Mouse (Mus musculus) liver, adult 2 months (tissue): ENCODE measurements around the gene P4hb. TPM values are rescaled to one million over a fixed set of nuclear protein-coding genes. Genes with fewer than 3 reads are reported as not detected.
A peak's percentile ranks its signal among the peaks of the same experiment; 100 is the strongest.

Experiments used
- DNase-seq: peaks from one replicate; pipeline ENCODE4 v3.0.0-alpha.2; 2011; ENCODE audit warnings: low read depth, low spot score; ENCODE audit errors: extremely low read depth
- H3K27ac ChIP-seq: fragments of 200-500 bp; replicated peaks from 2 replicates; pipeline ENCODE4 v1.5.1; 2012; ENCODE audit warnings: low read depth, mild to moderate bottlenecking, control low read depth, inconsistent platforms, low read length; ENCODE audit not compliant: insufficient read depth
- H3K27me3 ChIP-seq: fragments of 200-500 bp; 2 replicates; pipeline ENCODE4 v1.6.1; 2012; ENCODE audit warnings: mild to moderate bottlenecking, moderate library complexity, low read length, inconsistent platforms; ENCODE audit not compliant: control insufficient read depth, insufficient read depth
- H3K36me3 ChIP-seq: fragments of 200-500 bp; 2 replicates; pipeline ENCODE4 v1.6.1; 2012; ENCODE audit warnings: low read length, inconsistent platforms; ENCODE audit not compliant: control insufficient read depth, insufficient read depth
- H3K4me1 ChIP-seq: fragments of 200-500 bp; 2 replicates; pipeline ENCODE4 v1.6.1; 2011; ENCODE audit warnings: low read length; ENCODE audit not compliant: control insufficient read depth, insufficient read depth
- H3K4me3 ChIP-seq: fragments of 200-500 bp; 2 replicates; pipeline ENCODE4 v1.5.1; 2011; ENCODE audit warnings: low read depth, mild to moderate bottlenecking, control low read depth, low read length, moderate library complexity; ENCODE audit not compliant: insufficient read depth
- H3K79me2 ChIP-seq: fragments of 200-500 bp; 2 replicates; pipeline ENCODE4 v1.6.1; 2012; ENCODE audit warnings: inconsistent platforms, mild to moderate bottlenecking, low read length, moderate library complexity; ENCODE audit not compliant: control insufficient read depth, insufficient read depth
- H3K9ac ChIP-seq: fragments of 200-500 bp; 2 replicates; pipeline ENCODE4 v1.6.1; 2012; ENCODE audit warnings: low read depth, mild to moderate bottlenecking, control low read depth, inconsistent platforms, low read length
- CTCF ChIP-seq: fragments of 200-500 bp; IDR thresholded peaks from 2 replicates; pipeline ENCODE4 v1.5.1; 2011; ENCODE audit warnings: low read depth, low read length, control low read depth
- POLR2A ChIP-seq: fragments of 200-500 bp; IDR thresholded peaks from 2 replicates; pipeline ENCODE4 v1.6.1; 2011; ENCODE audit warnings: low read length, control low read depth; ENCODE audit not compliant: insufficient read depth; ENCODE audit errors: extremely low read depth
- WGBS: fragments of 180-500 bp; shearing (Covaris S2); methylation state at CpG from one replicate; pipeline ENCODE4 v1.1.7; 2018; 5-methylcytosine and 5-hydroxymethylcytosine counted together
- polyA plus RNA-seq: library from polyadenylated mRNA; depleted of rRNA; stranded (reverse); fragments of >200 nt; gene quantifications from 2 replicates; pipeline ENCODE4 v1.2.3, GENCODE M21; 2012
- total RNA-seq: library from RNA; depleted of rRNA; stranded (reverse); fragments of >200 nt; gene quantifications from 2 replicates; pipeline ENCODE4 v1.2.3, GENCODE M21; 2014

P4hb gene
- total and polyA plus RNA-seq, 2 experiments, result 683 to 951 TPM

DNA sequence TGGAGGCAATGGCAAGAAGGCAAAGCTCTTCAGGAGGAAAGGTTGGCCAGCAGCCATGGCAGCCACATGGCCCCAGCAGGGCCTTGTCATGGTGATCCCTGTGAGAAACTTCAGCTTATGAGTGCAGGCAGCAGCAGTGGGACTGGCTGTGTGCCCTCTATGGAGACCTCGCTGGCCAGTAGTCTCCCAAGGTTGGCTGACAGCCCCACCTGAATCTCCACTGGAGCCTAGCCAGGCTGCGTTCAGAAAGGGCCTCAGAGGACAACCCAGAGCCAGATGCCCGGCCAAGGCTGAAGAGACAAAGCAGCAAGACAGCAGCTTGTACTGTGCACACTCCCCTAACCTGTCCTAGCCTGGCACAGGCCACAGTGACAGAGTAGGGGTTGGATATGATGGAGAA is 34.6 kb downstream of the P4hb start:
- Histone ChIP-seq H3K4me3 (no peak overlapping the region), H3K79me2 (peaks cover 7% of the 10 kb centered on the region; the same call in 1 of the 2 replicates), H3K36me3 (peaks cover 2% of the 10 kb centered on the region; the same call in 1 of the 2 replicates), H3K9ac (peak overlapping the region; percentile 10), H3K27ac (peak overlapping the region; percentile 64), H3K27me3 (no peaks in the 10 kb centered on the region), H3K4me1 (peaks cover 38% of the 10 kb centered on the region)
- peak; percentile 95 for DNase-seq
- TF ChIP-seq POLR2A (no peak), CTCF (no peak)
- 8% methylated on average over 3 of the region's 3 CpGs for WGBS

DNA sequence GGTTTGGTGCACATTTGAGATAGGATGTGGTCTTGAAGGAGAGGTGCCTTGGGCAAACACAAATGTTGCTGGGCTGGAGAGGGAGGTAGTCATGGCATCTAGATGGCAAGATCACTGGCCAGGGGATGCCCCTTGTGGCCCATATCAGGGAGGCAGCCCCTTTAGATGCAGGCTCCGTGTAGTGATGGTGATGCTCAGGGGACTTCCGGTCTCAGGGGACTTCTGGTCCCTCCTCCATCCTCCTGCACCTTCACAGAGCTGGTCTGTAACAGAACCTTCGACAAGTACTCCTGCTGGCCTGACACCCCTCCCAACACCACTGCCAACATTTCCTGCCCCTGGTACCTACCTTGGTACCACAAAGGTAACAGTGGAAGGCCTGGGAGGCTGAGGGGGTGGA is 37.2 kb downstream of the P4hb start:
- Histone ChIP-seq H3K9ac (no peak overlapping the region), H3K27ac (no peak overlapping the region), H3K36me3 (peaks cover 2% of the 10 kb centered on the region; the same call in 1 of the 2 replicates), H3K4me3 (no peak overlapping the region), H3K4me1 (peaks cover 43% of the 10 kb centered on the region), H3K79me2 (peaks cover 20% of the 10 kb centered on the region; the same call in 1 of the 2 replicates), H3K27me3 (no peaks in the 10 kb centered on the region)
- 77% methylated on average over 3 of the region's 3 CpGs for WGBS
- DNase-seq, result no peak
- TF ChIP-seq POLR2A (no peak), CTCF (no peak)

DNA sequence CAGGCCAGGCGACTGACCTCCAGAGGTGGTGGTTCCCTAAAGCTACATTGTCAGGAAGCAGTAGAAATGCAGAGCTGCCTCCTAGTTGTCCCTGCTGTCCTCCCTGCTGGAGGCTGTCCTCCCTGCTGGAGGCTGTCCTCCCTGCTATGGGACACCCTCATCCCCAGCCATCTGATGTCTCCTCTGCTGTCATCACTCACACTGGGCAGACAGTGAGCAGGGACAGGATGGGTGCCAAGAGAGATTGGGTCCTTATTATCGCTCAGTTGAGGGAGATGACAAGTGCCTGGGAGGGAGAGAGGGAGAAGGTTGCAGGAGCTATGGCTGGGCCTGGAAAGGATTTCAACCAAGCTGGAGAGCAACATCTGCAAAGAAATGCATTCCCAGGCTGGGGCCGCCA is 37.9 kb downstream of the P4hb start:
- Histone ChIP-seq H3K79me2 (peaks cover 23% of the 10 kb centered on the region; the same call in 1 of the 2 replicates), H3K27me3 (no peaks in the 10 kb centered on the region), H3K4me1 (peaks cover 40% of the 10 kb centered on the region), H3K27ac (no peak overlapping the region), H3K4me3 (no peak overlapping the region), H3K9ac (no peak overlapping the region), H3K36me3 (peaks cover 2% of the 10 kb centered on the region; the same call in 1 of the 2 replicates)
- TF ChIP-seq CTCF, result no peak
- TF ChIP-seq POLR2A, result no peak
- no peak for DNase-seq
- 74% methylated on average over 3 of the region's 3 CpGs for WGBS

DNA sequence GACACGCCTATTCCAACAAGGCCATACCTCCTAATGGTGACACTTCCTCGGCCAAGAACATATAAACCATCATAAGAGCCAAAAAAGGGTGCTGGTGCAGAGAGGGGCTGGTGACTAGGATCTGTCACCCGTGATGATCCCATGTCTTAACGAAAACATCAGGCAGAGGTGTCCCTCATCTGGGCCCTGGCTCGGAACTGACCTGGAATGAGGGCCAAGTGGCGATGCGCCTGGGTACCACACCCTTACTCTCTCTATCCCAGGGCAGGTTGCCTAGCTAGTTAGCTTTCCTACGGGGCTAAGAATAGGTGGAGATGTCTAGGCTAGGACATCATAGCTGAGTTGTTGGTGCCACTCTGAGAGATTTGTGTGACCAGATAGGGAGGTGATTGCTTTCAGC is 39.0 kb downstream of the P4hb start:
- no peak for DNase-seq
- no peak overlapping the region for H3K4me3 ChIP-seq
- H3K27me3 ChIP-seq, result no peaks in the 10 kb centered on the region
- TF ChIP-seq POLR2A, result no peak
- no peak for TF ChIP-seq CTCF
- peaks cover 2% of the 10 kb centered on the region; the same call in 1 of the 2 replicates for H3K36me3 ChIP-seq
- no peak overlapping the region for H3K27ac ChIP-seq
- H3K4me1 ChIP-seq, result peaks cover 33% of the 10 kb centered on the region
- peaks cover 23% of the 10 kb centered on the region; the same call in 1 of the 2 replicates for H3K79me2 ChIP-seq
- H3K9ac ChIP-seq, result no peak overlapping the region
- 37% methylated on average over 8 of the region's 8 CpGs for WGBS

DNA sequence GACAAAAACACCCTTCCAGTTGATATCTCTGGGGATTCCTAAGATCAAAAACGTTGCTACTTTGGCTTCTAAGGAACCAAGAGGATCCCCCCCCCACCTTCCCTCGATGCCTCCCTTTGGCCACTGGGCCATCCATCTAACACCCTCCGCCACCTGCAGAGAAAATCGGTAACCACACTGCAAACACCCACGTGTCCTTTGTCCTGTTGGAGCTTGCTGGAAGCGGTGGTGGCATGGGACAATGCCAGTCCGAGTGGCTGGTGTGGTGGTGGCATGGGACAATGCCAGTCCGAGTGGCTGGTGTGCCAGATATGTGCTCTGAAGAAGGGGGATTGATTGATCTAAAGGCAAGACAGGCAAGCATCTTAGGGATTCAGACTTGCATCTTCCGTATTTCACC is 41.4 kb downstream of the P4hb start:
- peak overlapping the region; percentile 98 for H3K9ac ChIP-seq
- H3K27ac ChIP-seq, result peak overlapping the region; percentile 99
- peaks cover 2% of the 10 kb centered on the region; the same call in 1 of the 2 replicates for H3K36me3 ChIP-seq
- no peaks in the 10 kb centered on the region for H3K27me3 ChIP-seq
- H3K4me1 ChIP-seq, result peaks cover 33% of the 10 kb centered on the region
- H3K4me3 ChIP-seq, result peak overlapping the region; percentile 94
- H3K79me2 ChIP-seq, result peaks cover 23% of the 10 kb centered on the region; the same call in 1 of the 2 replicates
- TF ChIP-seq POLR2A (peak; percentile 32; the same call in 1 of the 2 replicates), CTCF (no peak)
- WGBS, result 10% methylated on average over 9 of the region's 9 CpGs
- DNase-seq, result peak; percentile 90
